Mouse (Mus musculus): ENCODE data around the gene Aar2. TPM values are rescaled to one million over a fixed set of nuclear protein-coding genes. Genes with fewer than 3 reads are reported as not detected.

The Aar2 gene
- total RNA-seq, 1 experiment from 2014 or later, result 10.6 TPM

DNA sequence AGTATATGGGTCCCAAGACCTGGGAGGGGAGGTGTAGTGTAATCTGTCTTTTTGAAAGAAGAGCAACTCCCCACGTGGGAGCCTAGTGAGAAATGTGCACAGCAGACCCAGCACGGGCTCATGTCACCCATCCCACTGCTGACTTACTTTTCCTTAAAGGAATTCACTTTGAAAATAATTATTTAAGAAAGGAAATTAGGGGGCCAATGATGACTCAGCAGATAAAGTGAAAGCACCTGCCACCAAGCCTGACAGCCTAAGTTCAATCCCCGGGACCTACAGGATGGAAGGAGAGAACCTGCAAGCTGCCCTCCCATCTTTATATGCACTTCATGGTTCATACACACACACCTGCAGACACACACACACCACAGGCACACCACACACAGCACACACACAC lies 3.6 kb upstream of the Aar2 start:
- ATAC-seq (replicated peaks in 1 of 2; ENCODE audit: insufficient read depth in 1 of 2, low FRiP score in 2 of 2, low TSS enrichment in 1 of 2, low read depth in 1 of 2, poor library complexity in 2 of 2, severe bottlenecking in 2 of 2), result no peak

DNA sequence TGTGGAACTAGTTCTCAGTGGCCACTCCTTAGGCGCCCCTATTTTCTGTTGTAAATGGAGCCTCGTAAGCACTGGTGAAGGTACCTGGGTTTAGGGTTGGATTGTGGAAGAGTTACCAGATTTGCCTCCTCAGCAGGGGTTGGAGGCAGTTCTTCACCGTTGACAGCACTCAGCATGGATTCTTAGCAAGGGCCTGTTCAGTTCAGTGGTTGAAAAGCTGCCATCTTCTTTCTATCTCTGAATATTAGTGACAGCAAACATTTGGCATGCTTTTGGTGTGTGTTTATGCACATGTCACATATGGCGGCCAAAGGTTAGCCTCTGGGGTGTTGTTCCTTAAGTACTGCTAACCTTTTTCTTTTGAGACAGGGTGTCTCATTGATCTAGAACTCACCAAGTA lies 5.0 kb downstream of the Aar2 start:
- no peak for ATAC-seq (replicated peaks in 1 of 2; ENCODE audit: insufficient read depth in 1 of 2, low FRiP score in 2 of 2, low TSS enrichment in 1 of 2, low read depth in 1 of 2, poor library complexity in 2 of 2, severe bottlenecking in 2 of 2)

DNA sequence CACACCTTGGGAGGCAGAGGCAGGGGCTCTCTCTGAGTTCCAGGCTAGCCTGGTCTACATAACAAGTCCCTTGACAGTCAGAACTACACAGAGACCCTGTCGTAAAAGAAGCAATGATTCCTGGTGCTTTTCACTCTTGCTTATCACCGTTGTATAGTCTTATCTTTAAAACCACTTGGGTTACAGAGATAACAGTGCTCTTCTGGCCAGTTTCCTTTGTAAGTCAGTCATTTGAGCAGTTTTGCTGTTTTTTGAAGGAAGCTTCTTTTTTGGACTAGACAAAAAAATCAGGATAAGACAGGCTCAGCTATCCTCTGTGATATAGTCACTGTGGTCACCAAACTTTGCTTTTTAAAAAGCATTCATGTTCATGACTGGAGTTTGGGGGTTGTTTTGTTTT lies 14.4 kb downstream of the Aar2 start:
- ATAC-seq (replicated peaks in 1 of 2; ENCODE audit: insufficient read depth in 1 of 2, low FRiP score in 2 of 2, low TSS enrichment in 1 of 2, low read depth in 1 of 2, poor library complexity in 2 of 2, severe bottlenecking in 2 of 2), result no peak

DNA sequence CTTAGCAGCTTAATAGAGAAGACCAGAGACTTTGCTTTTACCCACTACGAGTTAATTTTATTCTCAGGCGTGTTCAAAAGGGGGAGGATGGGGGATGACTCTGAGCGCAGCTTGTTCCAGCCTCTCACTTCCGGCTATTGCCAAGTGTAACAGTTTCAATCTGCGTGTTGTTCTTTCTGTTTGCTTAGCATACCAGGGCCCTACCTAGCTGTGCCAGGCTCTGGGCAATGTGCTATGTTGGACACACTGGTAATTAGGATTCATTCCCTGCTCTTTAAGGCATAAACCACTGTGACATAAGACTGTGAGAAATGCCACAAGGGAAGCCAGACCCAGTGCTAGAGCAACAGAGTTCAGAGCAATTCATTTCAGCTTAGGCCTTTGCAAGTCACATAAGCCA lies 16.2 kb downstream of the Aar2 start:
- ATAC-seq (replicated peaks in 1 of 2; ENCODE audit: insufficient read depth in 1 of 2, low FRiP score in 2 of 2, low TSS enrichment in 1 of 2, low read depth in 1 of 2, poor library complexity in 2 of 2, severe bottlenecking in 2 of 2), result no peak

DNA sequence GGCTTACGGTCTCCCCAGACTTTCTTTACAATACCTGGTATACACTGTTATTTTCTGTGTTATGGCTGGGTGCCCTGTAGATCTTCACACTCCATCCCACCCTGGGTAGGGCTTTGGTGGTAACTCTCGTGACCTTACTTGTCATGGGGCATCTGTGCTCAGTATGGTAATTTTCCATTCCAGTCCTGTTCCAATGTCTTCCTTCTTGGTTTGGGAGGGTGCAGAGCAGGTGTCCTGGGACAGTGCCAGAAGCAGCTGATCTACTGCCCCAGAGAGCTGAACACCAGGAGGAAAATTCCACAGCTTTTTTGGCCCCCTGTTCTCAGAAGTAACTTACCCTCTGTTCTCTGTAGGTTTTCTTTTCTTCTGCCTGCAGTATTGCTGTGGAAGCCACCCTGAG lies 19.1 kb downstream of the Aar2 start:
- ATAC-seq (replicated peaks in 1 of 2; ENCODE audit: insufficient read depth in 1 of 2, low FRiP score in 2 of 2, low TSS enrichment in 1 of 2, low read depth in 1 of 2, poor library complexity in 2 of 2, severe bottlenecking in 2 of 2), result no peak

DNA sequence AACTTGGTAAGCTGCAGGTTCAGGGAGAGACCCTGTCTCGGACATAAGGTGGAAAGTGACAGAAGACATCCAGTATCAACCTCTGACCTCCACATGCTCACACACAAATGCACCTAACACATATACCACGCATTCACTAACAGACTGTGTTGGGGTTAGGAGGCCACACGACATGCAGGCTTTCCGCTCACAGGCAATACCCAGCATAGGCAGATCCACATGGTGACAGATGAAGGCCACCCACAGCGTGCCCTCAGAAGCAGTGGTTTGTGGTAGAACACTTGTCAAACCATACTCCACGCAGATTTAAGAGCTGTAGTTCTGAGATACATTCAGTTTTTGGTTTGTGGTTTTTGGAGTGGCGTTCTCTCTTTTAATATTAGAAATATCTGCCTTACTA lies 21.3 kb downstream of the Aar2 start:
- ATAC-seq (replicated peaks in 1 of 2; ENCODE audit: insufficient read depth in 1 of 2, low FRiP score in 2 of 2, low TSS enrichment in 1 of 2, low read depth in 1 of 2, poor library complexity in 2 of 2, severe bottlenecking in 2 of 2), result no peak

DNA sequence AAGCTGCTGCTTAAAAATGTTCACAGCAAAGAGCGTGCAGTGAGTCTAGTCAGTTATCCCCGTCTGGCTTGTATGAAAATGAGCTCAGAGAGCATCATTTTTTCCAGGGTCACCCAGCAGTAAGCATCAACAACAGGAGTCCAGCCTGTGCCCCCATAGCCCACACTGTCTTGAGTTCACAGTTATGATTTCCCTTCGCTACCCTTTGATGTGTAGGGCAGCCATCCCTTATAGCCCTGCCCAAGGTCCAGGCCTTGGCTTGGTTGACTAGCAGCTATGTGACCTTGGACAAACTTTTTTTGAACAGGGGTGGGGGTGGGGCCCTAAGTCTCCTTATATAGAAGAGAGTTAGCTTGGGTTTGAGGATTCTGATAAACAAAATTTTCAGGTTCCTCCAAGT lies 21.9 kb downstream of the Aar2 start:
- ATAC-seq (replicated peaks in 1 of 2; ENCODE audit: insufficient read depth in 1 of 2, low FRiP score in 2 of 2, low TSS enrichment in 1 of 2, low read depth in 1 of 2, poor library complexity in 2 of 2, severe bottlenecking in 2 of 2), result no peak

DNA sequence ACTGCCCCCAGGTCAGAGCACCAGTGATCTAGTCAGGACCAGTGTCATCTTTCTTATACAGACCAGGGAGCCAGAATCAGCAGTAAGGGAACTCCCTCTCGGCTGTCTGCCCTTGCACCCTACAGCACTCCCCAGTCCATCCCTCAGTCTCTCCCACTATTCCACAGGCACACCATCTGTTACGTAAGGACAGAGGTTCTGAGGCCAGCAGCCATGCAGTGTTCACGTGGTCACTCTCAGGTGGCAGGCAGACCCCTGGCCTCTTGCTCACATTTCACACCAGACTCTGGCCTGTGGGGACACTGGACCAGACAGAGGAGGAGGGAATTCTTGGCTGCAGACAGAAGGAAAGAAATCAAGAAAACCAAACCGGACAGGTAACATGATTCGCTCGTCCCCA lies 24.1 kb downstream of the Aar2 start:
- ATAC-seq (replicated peaks in 1 of 2; ENCODE audit: insufficient read depth in 1 of 2, low FRiP score in 2 of 2, low TSS enrichment in 1 of 2, low read depth in 1 of 2, poor library complexity in 2 of 2, severe bottlenecking in 2 of 2), result no peak

DNA sequence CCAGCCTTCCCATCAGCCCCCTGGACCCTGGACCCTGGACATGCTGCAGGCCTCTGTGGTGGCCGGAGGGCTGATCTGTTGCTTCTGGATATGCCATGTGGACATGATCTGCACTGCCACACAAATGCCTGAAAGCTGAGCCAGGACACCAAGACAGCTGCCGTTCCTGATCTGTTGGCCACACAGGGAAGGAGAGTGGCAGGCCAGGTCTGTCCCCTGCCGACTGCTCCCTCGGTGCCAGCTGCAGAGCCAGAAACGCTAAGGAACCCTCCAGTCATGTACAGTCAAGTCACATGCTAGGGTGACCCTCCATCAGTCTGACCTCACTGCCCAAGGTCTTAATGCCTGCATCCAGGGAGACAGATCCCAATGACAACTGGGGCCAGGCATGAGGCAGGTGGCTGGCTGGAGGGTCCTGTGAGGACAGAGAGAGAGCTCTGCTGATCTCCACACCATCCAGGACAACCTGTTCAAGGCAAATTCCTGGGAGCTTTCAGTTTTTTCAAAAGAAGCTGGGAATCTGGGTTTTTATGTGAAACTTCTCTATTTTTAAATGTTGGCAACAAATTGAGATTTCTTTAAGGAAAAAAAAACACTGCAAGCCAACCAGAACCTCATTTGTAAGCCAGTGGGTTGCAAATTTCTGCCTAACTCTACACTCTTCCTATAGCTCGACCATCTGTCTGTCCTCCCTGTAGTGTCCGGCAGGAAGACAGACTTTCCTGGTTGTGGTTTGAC lies 29.6 kb downstream of the Aar2 start:
- ATAC-seq (replicated peaks in 1 of 2; ENCODE audit: insufficient read depth in 1 of 2, low FRiP score in 2 of 2, low TSS enrichment in 1 of 2, low read depth in 1 of 2, poor library complexity in 2 of 2, severe bottlenecking in 2 of 2), result no peak

DNA sequence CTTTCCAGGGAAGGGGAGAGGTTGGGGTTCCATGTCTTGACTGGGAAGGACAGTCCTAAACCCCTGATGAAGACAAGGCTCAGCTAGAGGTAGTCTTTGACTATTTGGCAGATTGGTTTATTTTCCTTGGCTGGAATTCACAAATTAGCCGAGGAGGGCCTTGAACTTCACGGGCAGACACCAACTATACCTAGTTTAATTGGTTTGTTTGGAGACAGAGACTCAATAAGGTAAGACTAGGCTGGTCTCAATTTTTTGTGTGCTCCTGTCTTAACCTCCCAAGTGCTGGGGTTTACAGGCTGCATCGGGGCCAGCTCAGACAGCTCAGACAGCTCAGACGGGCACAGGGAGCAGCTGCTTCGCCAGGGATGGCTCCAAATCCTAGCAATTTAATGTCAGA lies 33.1 kb downstream of the Aar2 start:
- ATAC-seq (replicated peaks in 1 of 2; ENCODE audit: insufficient read depth in 1 of 2, low FRiP score in 2 of 2, low TSS enrichment in 1 of 2, low read depth in 1 of 2, poor library complexity in 2 of 2, severe bottlenecking in 2 of 2), result no peak

DNA sequence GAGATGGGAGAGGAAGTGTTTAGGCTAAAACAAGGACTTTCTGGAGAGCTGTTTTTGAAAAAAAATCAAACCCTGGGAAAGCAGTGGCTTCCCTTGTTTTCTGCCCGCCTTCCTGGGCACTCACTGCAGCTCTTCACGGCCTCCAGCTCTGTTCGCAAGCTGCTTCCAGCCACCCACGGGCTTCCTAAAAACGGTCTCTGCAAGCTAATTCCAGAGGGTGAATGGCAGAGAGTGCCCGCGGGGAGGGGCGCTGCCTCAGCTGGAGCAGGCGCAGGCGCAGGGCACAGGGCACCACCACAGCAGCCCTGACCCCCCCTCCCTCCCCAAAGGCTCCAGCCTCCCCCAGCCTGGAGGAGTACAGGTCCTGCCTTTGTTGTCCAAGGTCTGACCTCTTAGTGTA lies 33.9 kb downstream of the Aar2 start:
- ATAC-seq (replicated peaks in 1 of 2; ENCODE audit: insufficient read depth in 1 of 2, low FRiP score in 2 of 2, low TSS enrichment in 1 of 2, low read depth in 1 of 2, poor library complexity in 2 of 2, severe bottlenecking in 2 of 2), result no peak

DNA sequence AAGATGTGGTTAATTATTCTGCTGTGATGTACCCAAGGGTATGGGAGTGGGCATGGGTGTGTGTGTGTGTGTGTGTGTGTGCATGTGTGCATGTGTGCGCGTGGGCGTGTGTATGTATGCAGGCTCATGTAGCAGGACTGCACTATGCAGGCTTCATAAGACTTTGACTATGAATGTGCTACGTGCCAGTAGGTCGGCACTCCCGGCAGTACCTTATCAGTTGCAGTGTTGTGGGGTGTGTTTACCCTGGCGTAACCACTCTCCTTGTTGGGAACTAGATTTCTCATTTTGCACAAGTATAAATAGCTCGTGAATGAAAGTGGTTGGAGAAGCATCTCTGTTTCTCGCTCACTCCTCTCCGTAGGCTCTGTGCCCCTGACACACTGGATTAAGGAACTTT lies 35.5 kb downstream of the Aar2 start:
- no peak for ATAC-seq (replicated peaks in 1 of 2; ENCODE audit: insufficient read depth in 1 of 2, low FRiP score in 2 of 2, low TSS enrichment in 1 of 2, low read depth in 1 of 2, poor library complexity in 2 of 2, severe bottlenecking in 2 of 2)

DNA sequence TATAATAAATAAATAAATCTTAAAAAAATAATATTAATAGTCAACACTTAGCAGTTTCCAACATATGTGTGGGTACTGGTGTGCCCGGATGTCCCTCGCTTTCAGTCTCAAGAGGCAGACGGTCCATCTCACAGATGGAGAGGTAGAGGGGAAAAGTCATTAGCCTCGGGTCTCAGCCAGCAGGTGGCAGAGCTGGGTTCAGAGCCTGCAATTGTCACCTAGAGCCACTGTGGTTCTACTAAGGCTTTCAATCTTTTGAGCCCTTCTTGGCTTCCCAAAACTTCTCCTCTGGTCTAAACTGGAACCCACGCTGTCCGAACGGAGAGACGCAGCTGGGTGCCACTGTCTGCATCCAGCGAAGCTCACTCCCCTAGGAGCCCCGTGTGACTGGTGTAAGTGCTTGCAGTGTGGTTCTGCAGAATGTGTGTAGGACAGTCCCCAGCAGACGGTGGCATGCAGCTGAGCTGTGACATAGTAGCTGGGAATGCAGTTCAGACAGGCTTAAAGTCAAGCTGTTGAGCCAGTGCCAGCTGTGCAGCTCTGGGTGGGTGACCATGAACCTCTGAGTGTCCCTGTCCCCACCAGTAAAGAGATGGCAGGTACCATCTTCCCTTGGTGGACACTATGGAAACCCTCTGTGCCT lies 36.9 kb downstream of the Aar2 start:
- no peak for ATAC-seq (replicated peaks in 1 of 2; ENCODE audit: insufficient read depth in 1 of 2, low FRiP score in 2 of 2, low TSS enrichment in 1 of 2, low read depth in 1 of 2, poor library complexity in 2 of 2, severe bottlenecking in 2 of 2)

DNA sequence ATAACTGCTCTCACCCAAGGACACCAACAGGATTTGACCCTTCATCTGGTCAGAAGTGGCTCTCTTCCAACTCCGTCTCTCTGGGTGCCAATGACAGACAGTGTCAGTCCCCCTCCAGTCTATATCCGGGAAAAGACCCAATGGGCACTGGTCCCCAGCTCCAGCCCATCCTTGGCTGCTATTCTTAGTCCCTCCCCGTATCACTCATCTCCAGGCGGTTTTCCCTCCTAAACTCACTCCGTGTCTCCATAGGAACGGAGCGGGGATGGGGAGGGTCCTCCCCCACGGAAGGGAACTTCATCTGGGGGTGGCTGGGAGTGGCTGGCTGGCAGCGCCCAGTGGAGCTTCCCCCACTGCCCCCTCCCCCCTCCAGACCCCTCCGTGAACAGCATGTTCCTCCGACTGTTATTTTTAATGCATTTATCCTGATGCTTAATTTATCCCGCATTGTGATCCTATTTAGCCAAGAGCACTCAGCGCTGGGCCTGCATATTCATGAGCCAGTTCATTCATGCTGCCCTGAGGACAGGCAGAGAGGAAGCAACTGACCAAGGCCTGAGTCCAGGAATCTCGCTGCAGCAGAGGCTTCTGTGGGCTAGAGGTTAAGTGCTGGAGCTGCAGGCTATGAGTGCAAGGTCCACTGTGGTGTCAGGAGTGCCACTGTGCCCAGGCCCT lies 37.5 kb downstream of the Aar2 start:
- ATAC-seq (replicated peaks in 1 of 2; ENCODE audit: insufficient read depth in 1 of 2, low FRiP score in 2 of 2, low TSS enrichment in 1 of 2, low read depth in 1 of 2, poor library complexity in 2 of 2, severe bottlenecking in 2 of 2), result no peak

DNA sequence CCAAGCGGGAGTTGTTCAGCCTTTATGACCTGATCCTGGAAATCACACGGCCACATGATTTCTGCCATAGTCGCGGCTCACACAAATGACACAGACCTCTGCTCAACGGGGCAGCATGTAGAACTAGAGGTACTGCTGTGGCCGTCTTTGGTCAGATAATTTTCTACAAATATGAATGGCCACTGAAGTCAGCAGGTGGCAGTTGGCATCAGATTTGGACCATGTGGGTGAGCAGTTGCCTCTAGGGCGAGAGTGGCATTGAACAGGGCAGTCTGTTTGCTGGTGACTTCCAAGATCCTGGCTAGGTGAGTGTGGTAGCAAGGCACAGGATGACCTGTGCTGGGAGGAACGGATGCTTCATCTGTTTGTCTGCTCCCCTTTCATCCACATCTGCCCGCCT lies 42.1 kb downstream of the Aar2 start:
- no peak for ATAC-seq (replicated peaks in 1 of 2; ENCODE audit: insufficient read depth in 1 of 2, low FRiP score in 2 of 2, low TSS enrichment in 1 of 2, low read depth in 1 of 2, poor library complexity in 2 of 2, severe bottlenecking in 2 of 2)

DNA sequence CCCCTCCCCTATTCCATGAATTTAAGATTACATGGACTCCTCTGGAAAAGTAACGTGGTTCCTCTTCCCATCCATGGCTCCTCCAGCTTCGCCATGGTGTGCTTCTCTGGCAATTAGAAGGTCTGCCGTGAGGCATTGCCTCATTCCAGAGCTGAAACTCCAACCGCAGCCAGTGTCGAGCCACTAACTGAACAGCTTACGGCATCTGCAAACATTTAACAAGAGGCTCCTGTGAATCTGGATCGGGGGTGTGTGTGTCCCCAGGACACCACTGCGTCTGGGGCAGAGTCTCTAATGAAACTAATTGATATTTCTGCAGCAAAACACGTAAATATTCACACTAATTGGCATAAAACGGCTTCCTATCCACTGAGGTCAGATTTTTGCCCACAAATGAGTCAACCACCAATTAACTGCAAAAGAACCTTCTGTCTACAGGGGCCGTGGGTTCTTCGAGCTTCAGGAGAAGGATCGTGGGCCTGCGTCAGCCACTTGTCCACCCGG lies 47.7 kb downstream of the Aar2 start:
- ATAC-seq (replicated peaks in 1 of 2; ENCODE audit: insufficient read depth in 1 of 2, low FRiP score in 2 of 2, low TSS enrichment in 1 of 2, low read depth in 1 of 2, poor library complexity in 2 of 2, severe bottlenecking in 2 of 2), result no peak

DNA sequence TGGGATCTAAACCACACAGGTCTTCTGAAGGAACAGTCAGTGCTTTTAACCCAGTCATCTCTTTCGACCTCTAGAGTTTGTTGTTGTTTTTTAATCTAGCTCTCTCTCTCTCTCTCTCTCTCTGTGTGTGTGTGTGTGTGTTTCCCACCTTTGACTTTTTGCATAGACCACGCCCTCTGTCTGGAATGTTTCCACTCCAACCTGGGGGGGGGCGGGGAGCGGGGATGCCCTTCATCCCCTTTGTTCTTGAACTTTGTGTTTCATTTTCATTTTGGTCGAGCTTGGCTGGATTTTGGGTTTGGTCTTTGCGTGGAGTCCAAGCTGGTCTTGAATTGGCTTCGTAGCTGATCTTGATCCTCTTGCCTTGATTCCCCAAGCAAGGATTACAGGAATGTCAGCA lies 55.2 kb downstream of the Aar2 start:
- ATAC-seq (replicated peaks in 1 of 2; ENCODE audit: insufficient read depth in 1 of 2, low FRiP score in 2 of 2, low TSS enrichment in 1 of 2, low read depth in 1 of 2, poor library complexity in 2 of 2, severe bottlenecking in 2 of 2), result no peak

DNA sequence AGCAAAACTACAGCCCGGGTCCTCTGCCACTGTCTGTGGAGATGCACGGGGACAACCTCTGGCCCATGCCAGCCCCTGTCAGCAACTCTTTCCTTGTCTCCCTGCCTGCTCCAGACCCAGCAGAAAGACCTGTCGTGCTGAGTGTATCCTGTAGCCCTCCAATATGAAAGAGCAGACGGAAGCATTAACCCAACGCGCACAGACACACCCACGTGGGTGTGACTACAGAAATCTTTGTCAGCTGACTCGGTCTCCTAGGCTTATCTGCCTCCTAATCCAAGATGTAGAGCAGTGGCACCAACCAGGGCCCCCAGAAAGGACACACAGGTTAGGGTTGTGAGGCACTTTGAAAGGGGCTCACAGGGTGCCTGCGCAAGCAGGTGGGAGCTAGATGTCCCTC lies 56.3 kb downstream of the Aar2 start:
- no peak for ATAC-seq (replicated peaks in 1 of 2; ENCODE audit: insufficient read depth in 1 of 2, low FRiP score in 2 of 2, low TSS enrichment in 1 of 2, low read depth in 1 of 2, poor library complexity in 2 of 2, severe bottlenecking in 2 of 2)

DNA sequence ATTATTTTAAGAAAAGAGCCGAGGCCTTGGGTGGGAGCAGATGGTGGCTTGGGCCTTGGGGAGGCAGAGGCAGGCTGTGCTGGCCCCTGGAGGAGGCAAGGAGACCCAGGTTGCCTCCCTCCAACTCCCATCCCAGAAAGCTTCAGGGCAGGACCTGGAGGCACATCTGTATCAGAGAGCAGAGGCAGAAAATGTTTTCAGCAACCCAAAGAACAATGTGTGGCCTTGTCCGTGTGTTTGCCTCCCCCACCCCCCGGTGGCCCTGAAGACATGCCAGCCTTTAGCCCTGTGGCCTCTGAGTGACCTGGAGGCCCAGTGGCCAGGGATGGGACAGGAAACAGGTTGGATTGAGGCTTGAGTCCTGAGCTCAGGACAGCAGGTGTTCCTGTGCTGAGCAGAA lies 57.8 kb downstream of the Aar2 start:
- ATAC-seq (replicated peaks in 1 of 2; ENCODE audit: insufficient read depth in 1 of 2, low FRiP score in 2 of 2, low TSS enrichment in 1 of 2, low read depth in 1 of 2, poor library complexity in 2 of 2, severe bottlenecking in 2 of 2), result no peak

All from hematopoietic stem cell, adult 5-6 weeks (primary cell).